Mouse (Mus musculus) G1E-ER4 (cell line): ENCODE measurements around the gene Ppp1r1a. TPM values are rescaled to one million over a fixed set of nuclear protein-coding genes. Genes with fewer than 3 reads are reported as not detected.

ENCODE experiments used
- GATA1 ChIP-seq: IDR thresholded peaks from one replicate; pipeline ENCODE4 v1.8.0; 2012; ENCODE audit warnings: low read length, inconsistent platforms
- polyA plus RNA-seq: library from polyadenylated mRNA; stranded (reverse); fragments of >175 nt; gene quantifications from 2 replicates; pipeline ENCODE4 v1.2.3, GENCODE M21; 2012

Ppp1r1a gene
- not detected in 2 replicates for polyA plus RNA-seq

GRCm38 (mm10) chr15:103537822-103538213 is at the start of gene Ppp1r1a:
Gene Ppp1r1a, minus strand, starts transcription at chr15:103538003.
- TF ChIP-seq GATA1: no peak

- TF ChIP-seq GATA1: no peak
Observed at GRCm38 (mm10) chr15:103585876-103586275, 48.1 kb upstream of the Ppp1r1a start.

GRCm38 (mm10) chr15:103564981-103565380 is 27.2 kb upstream of the Ppp1r1a start, which contains the start of gene Glycam1:
Gene Glycam1, minus strand, starts transcription at chr15:103565081.
- no peak for TF ChIP-seq GATA1

- TF ChIP-seq GATA1: no peak
Observed at GRCm38 (mm10) chr15:103552096-103552690, 14.4 kb upstream of the Ppp1r1a start.

- TF ChIP-seq GATA1: no peak
Observed at GRCm38 (mm10) chr15:103551053-103551452, 13.2 kb upstream of the Ppp1r1a start.

- TF ChIP-seq GATA1: no peak
Observed at GRCm38 (mm10) chr15:103549475-103549874, 11.7 kb upstream of the Ppp1r1a start.

- TF ChIP-seq GATA1: no peak
Observed at GRCm38 (mm10) chr15:103547983-103548382, 10.2 kb upstream of the Ppp1r1a start.

- TF ChIP-seq GATA1: no peak
Observed at GRCm38 (mm10) chr15:103542526-103542925, 4.7 kb upstream of the Ppp1r1a start.

GRCm38 (mm10) chr15:103540646-103541045 is 2.8 kb upstream of the Ppp1r1a start:
- TF ChIP-seq GATA1: no peak

- no peak for TF ChIP-seq GATA1
Observed at GRCm38 (mm10) chr15:103539259-103539658, 1.5 kb upstream of the Ppp1r1a start.

- TF ChIP-seq GATA1: no peak
Observed at GRCm38 (mm10) chr15:103537011-103537821, 587 bp downstream of the Ppp1r1a start.

GRCm38 (mm10) chr15:103536456-103536855 is 1.3 kb downstream of the Ppp1r1a start:
- TF ChIP-seq GATA1: no peak

GRCm38 (mm10) chr15:103535786-103536185 is 2.0 kb downstream of the Ppp1r1a start:
- no peak for TF ChIP-seq GATA1

GRCm38 (mm10) chr15:103535030-103535429 is 2.8 kb downstream of the Ppp1r1a start:
- TF ChIP-seq GATA1: no peak

- TF ChIP-seq GATA1: no peak
Observed at GRCm38 (mm10) chr15:103534054-103534620, 3.7 kb downstream of the Ppp1r1a start.

GRCm38 (mm10) chr15:103530372-103530771 is 7.4 kb downstream of the Ppp1r1a start:
- no peak for TF ChIP-seq GATA1

GRCm38 (mm10) chr15:103523156-103523555 is 14.6 kb downstream of the Ppp1r1a start:
- no peak for TF ChIP-seq GATA1
